Mouse (Mus musculus) myocyte (in vitro differentiated cells): ENCODE measurements around the gene Btbd11.

ENCODE experiments used
- MAX ChIP-seq: IDR thresholded peaks from one replicate; pipeline ENCODE4 v1.6.1; 2011; ENCODE audit warnings: low read depth, mild to moderate bottlenecking, control low read depth
- MYOG ChIP-seq, 3 experiments: IDR thresholded peaks; one replicate each; pipeline ENCODE4 v1.6.1; 2011; ENCODE audit warnings: control low read depth in 2 of 3, low read depth in 2 of 3, mild to moderate bottlenecking in 2 of 3; ENCODE audit not compliant: insufficient read length in 2 of 3, control insufficient read depth in 1 of 3, insufficient read depth in 1 of 3
- POLR2A ChIP-seq: IDR thresholded peaks from one replicate; pipeline ENCODE4 v1.6.1; 2011; ENCODE audit warnings: low read depth, mild to moderate bottlenecking, control low read depth, moderate library complexity; ENCODE audit not compliant: insufficient read length
- POLR2AphosphoS2 ChIP-seq: IDR thresholded peaks from one replicate; pipeline ENCODE4 v1.6.1; 2011; ENCODE audit warnings: low read depth, control low read depth; ENCODE audit not compliant: insufficient read length
- REST ChIP-seq: IDR thresholded peaks from one replicate; pipeline ENCODE4 v1.6.1; 2011; ENCODE audit warnings: mild to moderate bottlenecking, control low read depth, moderate library complexity; ENCODE audit not compliant: insufficient read depth, insufficient read length
- USF1 ChIP-seq: IDR thresholded peaks from one replicate; pipeline ENCODE4 v1.6.1; 2011; ENCODE audit warnings: low read depth, mild to moderate bottlenecking, control low read depth, moderate library complexity

- TF ChIP-seq MAX (no peak), REST (no peak), POLR2A (no peak), MYOG (IDR thresholded peaks at IDR 0.05; ENCODE audit: control insufficient read depth in 1 of 3, insufficient read depth in 1 of 3, insufficient read length in 2 of 3, low read depth in 2 of 3) (no peak), POLR2AphosphoS2 (no peak), USF1 (no peak)
Observed at GRCm38 (mm10) chr10:85466409-85466761, 79.8 kb downstream of the Btbd11 start.
